Mouse (Mus musculus) MEL (cell line): ENCODE measurements around the gene Psmc3.

ENCODE experiments used
- CTCF ChIP-seq, 3 experiments: IDR thresholded peaks in 2 of 3; conservative IDR thresholded peaks in 1 of 3; 2 replicates each; pipeline ENCODE4 v1.5.1; 2011 to 2012; ENCODE audit warnings: low read length in 3 of 3, low read depth in 2 of 3, mild to moderate bottlenecking in 2 of 3, improper control_type of control experiment in 1 of 3, inconsistent platforms in 1 of 3, mixed read lengths in 1 of 3, moderate library complexity in 1 of 3; ENCODE audit not compliant: control insufficient read depth in 1 of 3, insufficient read depth in 1 of 3, poor library complexity in 1 of 3, severe bottlenecking in 1 of 3
- EP300 ChIP-seq, 2 experiments: IDR thresholded peaks; 2 replicates each; pipeline ENCODE4 v1.6.1; 2011; ENCODE audit warnings: improper control_type of control experiment in 2 of 2, low read length in 2 of 2, low read depth in 1 of 2, mild to moderate bottlenecking in 1 of 2
- MEF2A ChIP-seq: IDR thresholded peaks from 2 replicates; pipeline ENCODE4 v1.6.1; 2014; ENCODE audit warnings: low read depth, mild to moderate bottlenecking, inconsistent platforms, low read length, improper control_type of control experiment; ENCODE audit not compliant: poor library complexity, insufficient replicate concordance, severe bottlenecking; ENCODE audit errors: extremely low read depth
- TAL1 ChIP-seq: IDR thresholded peaks from 2 replicates; pipeline ENCODE4 v1.6.1; 2012; ENCODE audit warnings: mild to moderate bottlenecking, inconsistent platforms, low read length, moderate library complexity, mixed read lengths

DNA sequence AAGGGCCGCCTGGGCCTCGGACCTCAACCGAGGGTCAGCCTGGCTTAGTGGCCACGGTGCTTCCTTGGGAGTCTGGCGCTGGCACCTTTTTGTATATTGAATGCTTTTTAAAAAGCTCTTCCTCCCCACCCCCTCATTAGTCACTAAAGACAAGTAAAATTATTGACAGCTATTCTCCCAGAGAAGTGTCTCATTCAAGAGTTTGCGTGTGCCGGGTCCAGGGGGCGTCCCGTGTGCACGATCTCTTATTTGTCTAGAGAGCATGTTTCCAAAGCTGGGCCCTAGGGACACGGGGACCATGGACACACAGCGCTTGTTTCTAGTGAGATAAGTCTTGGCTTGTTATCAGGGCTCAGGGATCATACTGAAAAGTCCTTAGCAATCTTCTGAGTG lies 61.8 kb downstream of the Psmc3 start:
- TF ChIP-seq EP300 (IDR thresholded peaks at IDR 0.05; ENCODE audit: low read depth in 1 of 2, low read length in 2 of 2) (no peak), TAL1 (no peak), CTCF (IDR thresholded peaks at IDR 0.05 in 2 of 3, conservative IDR thresholded peaks at IDR 0.05 in 1 of 3; ENCODE audit: control insufficient read depth in 1 of 3, insufficient read depth in 1 of 3, low read depth in 2 of 3, low read length in 3 of 3, poor library complexity in 1 of 3, severe bottlenecking in 1 of 3) (no peak), MEF2A (no peak)
